Mouse (Mus musculus): Measurements from ENCODE around the gene Glis3. TPM values are rescaled to one million over a fixed set of nuclear protein-coding genes. Genes with fewer than 3 reads are reported as not detected.

Glis3 gene
- polyA plus RNA-seq, 1 experiment from 2014 or later, result 1.2 TPM

DNA sequence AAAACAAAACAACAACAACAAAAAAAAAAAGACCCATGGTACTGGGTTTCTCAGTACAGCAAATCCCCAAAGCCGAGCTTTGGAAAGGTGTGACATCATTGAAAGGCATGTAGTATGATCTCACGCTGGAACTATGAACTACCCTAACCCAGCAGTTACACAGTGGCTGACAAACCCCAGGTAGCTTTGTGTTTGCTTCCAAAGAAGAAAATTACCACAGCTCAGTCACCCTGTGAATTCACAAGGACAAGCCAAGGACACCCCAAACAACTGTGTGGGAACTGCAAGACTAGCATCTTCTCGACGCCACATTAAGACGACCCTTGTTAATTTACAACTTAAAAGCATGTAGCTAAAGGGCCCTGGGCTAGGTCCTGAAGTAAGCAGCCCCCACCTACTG is 30.4 kb downstream of the Glis3 start:
- WGBS, result 64% methylated on average over 5 of the region's 5 CpGs
- Histone ChIP-seq H3K4me2 (replicated peaks) (no peak overlapping the region), H3K27me3 (no peaks in the 10 kb centered on the region), H3K4me3 (no peak overlapping the region), H3K36me3 (no peaks in the 10 kb centered on the region), H3K9me3 (no peaks in the 10 kb centered on the region), H3K4me1 (no peaks in the 10 kb centered on the region), H3K27ac (replicated peaks) (no peak overlapping the region), H3K9ac (replicated peaks) (no peak overlapping the region)
- ATAC-seq (replicated peaks), result no peak

DNA sequence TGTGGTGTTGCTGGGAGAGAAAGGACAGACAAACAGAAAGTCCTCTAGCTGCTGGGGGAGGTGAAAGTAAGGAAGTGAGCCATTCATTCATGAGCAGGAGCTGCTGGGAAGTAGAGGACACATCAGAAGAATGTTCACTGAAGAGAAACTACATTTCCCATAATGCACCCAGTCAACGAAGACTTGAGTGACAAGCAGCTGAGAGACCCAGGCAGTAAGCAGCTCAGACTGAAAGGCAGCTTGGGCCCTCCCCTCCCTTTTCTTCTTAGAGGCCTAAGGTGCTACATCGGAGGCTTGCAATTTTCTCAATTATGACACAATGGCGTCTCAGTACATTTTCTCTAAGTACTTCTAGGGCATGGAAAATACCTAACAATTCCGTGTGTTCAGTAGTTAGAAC is 31.0 kb downstream of the Glis3 start:
- Histone ChIP-seq H3K27ac (replicated peaks) (no peak overlapping the region), H3K4me3 (no peak overlapping the region), H3K9me3 (no peaks in the 10 kb centered on the region), H3K4me1 (no peaks in the 10 kb centered on the region), H3K36me3 (no peaks in the 10 kb centered on the region), H3K27me3 (no peaks in the 10 kb centered on the region), H3K4me2 (replicated peaks) (no peak overlapping the region), H3K9ac (replicated peaks) (no peak overlapping the region)
- ATAC-seq (replicated peaks), result peak; percentile 84
- WGBS, result 42% methylated on average over 4 of the region's 4 CpGs

- Histone ChIP-seq H3K4me1 (no peaks in the 10 kb centered on the region), H3K9ac (replicated peaks) (no peak overlapping the region), H3K27me3 (no peaks in the 10 kb centered on the region), H3K36me3 (no peaks in the 10 kb centered on the region), H3K4me3 (no peak overlapping the region), H3K27ac (replicated peaks) (no peak overlapping the region), H3K4me2 (replicated peaks) (no peak overlapping the region), H3K9me3 (no peaks in the 10 kb centered on the region)
- WGBS, result 73% methylated on average over 6 of the region's 6 CpGs
- ATAC-seq (replicated peaks), result no peak
Measured at GRCm38 (mm10) chr19:28647424-28647823, 32.5 kb downstream of the Glis3 start.

GRCm38 (mm10) chr19:28646286-28646685 is 33.6 kb downstream of the Glis3 start:
- Histone ChIP-seq H3K9me3 (no peaks in the 10 kb centered on the region), H3K36me3 (no peaks in the 10 kb centered on the region), H3K9ac (replicated peaks) (no peak overlapping the region), H3K4me2 (replicated peaks) (no peak overlapping the region), H3K4me3 (no peak overlapping the region), H3K27me3 (no peaks in the 10 kb centered on the region), H3K27ac (replicated peaks) (no peak overlapping the region), H3K4me1 (no peaks in the 10 kb centered on the region)
- ATAC-seq (replicated peaks), result no peak
- WGBS, result 71% methylated on average over 4 of the region's 4 CpGs

DNA sequence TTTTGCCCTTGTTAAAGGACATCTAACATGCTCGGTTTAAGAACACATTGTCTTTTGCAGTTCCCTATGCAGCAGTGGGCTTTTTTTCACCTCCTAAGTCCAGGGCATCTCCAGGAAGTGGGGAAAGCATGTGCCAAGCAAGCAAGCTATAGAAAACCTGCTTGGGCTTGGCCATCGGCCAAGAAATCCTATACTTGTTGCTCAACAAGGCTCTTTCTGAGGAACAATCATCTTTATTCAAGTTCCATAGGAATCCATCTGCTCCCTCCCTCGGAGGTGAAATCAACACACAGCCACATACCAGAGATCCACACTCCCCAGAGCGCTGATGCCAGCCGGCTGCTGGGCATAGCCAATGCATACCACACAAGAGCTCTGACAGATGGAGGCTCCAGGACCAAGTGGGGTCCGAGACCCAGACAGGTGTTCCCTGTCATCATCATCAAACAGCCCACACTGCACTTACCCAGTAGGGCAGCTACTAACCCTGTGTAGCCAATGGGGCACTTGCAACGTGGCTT is 39.0 kb downstream of the Glis3 start:
- no peaks in the 10 kb centered on the region for H3K36me3 ChIP-seq
- no peak overlapping the region for H3K4me2 ChIP-seq (replicated peaks)
- no peak for ATAC-seq (replicated peaks)
- peaks cover 7% of the 10 kb centered on the region for H3K4me1 ChIP-seq
- no peak overlapping the region for H3K27ac ChIP-seq (replicated peaks)
- no peaks in the 10 kb centered on the region for H3K9me3 ChIP-seq
- H3K27me3 ChIP-seq, result no peaks in the 10 kb centered on the region
- WGBS, result 34% methylated on average over 7 of the region's 7 CpGs
- H3K4me3 ChIP-seq, result no peak overlapping the region
- H3K9ac ChIP-seq (replicated peaks), result no peak overlapping the region

- ATAC-seq (replicated peaks), result peak; percentile 60; the same call in 1 of the 2 replicates
- Histone ChIP-seq H3K4me2 (replicated peaks) (no peak overlapping the region), H3K27ac (replicated peaks) (no peak overlapping the region), H3K4me3 (no peak overlapping the region), H3K36me3 (no peaks in the 10 kb centered on the region), H3K27me3 (no peaks in the 10 kb centered on the region), H3K9ac (replicated peaks) (no peak overlapping the region), H3K4me1 (peaks cover 10% of the 10 kb centered on the region), H3K9me3 (no peaks in the 10 kb centered on the region)
- WGBS, result 7% methylated on average over 7 of the region's 8 CpGs
Measured at GRCm38 (mm10) chr19:28635991-28636553, 43.8 kb downstream of the Glis3 start.

GRCm38 (mm10) chr19:28634986-28635385 is 44.9 kb downstream of the Glis3 start:
- no peak overlapping the region for H3K9ac ChIP-seq (replicated peaks)
- peaks cover 9% of the 10 kb centered on the region for H3K4me1 ChIP-seq
- no peaks in the 10 kb centered on the region for H3K9me3 ChIP-seq
- H3K27ac ChIP-seq (replicated peaks), result no peak overlapping the region
- H3K36me3 ChIP-seq, result no peaks in the 10 kb centered on the region
- 92% methylated on average over 3 of the region's 3 CpGs for WGBS
- ATAC-seq (replicated peaks), result no peak
- H3K4me3 ChIP-seq, result no peak overlapping the region
- H3K27me3 ChIP-seq, result no peaks in the 10 kb centered on the region
- H3K4me2 ChIP-seq (replicated peaks), result no peak overlapping the region

- no peak overlapping the region for H3K4me3 ChIP-seq
- no peak overlapping the region for H3K4me2 ChIP-seq (replicated peaks)
- peak; percentile 53 for ATAC-seq (replicated peaks)
- no peaks in the 10 kb centered on the region for H3K36me3 ChIP-seq
- no peaks in the 10 kb centered on the region for H3K9me3 ChIP-seq
- no peak overlapping the region for H3K9ac ChIP-seq (replicated peaks)
- no peaks in the 10 kb centered on the region for H3K27me3 ChIP-seq
- H3K4me1 ChIP-seq, result no peaks in the 10 kb centered on the region
- H3K27ac ChIP-seq (replicated peaks), result no peak overlapping the region
- WGBS, result 50% methylated on average over 8 of the region's 8 CpGs
Measured at GRCm38 (mm10) chr19:28628416-28628815, 51.5 kb downstream of the Glis3 start.

- no peaks in the 10 kb centered on the region for H3K27me3 ChIP-seq
- no peak overlapping the region for H3K4me3 ChIP-seq
- 84% methylated on average over 5 of the region's 5 CpGs for WGBS
- H3K4me2 ChIP-seq (replicated peaks), result no peak overlapping the region
- no peaks in the 10 kb centered on the region for H3K4me1 ChIP-seq
- no peak overlapping the region for H3K9ac ChIP-seq (replicated peaks)
- no peak for ATAC-seq (replicated peaks)
- no peaks in the 10 kb centered on the region for H3K9me3 ChIP-seq
- no peaks in the 10 kb centered on the region for H3K36me3 ChIP-seq
- no peak overlapping the region for H3K27ac ChIP-seq (replicated peaks)
Measured at GRCm38 (mm10) chr19:28626189-28626588, 53.7 kb downstream of the Glis3 start.

GRCm38 (mm10) chr19:28624571-28624970 is 55.3 kb downstream of the Glis3 start:
- Histone ChIP-seq H3K27me3 (no peaks in the 10 kb centered on the region), H3K4me2 (replicated peaks) (no peak overlapping the region), H3K4me3 (no peak overlapping the region), H3K4me1 (no peaks in the 10 kb centered on the region), H3K9ac (replicated peaks) (no peak overlapping the region), H3K36me3 (no peaks in the 10 kb centered on the region), H3K9me3 (no peaks in the 10 kb centered on the region), H3K27ac (replicated peaks) (no peak overlapping the region)
- ATAC-seq (replicated peaks), result no peak
- 79% methylated on average over 1 of the region's 1 CpGs for WGBS

- H3K36me3 ChIP-seq, result no peaks in the 10 kb centered on the region
- no peak overlapping the region for H3K4me2 ChIP-seq (replicated peaks)
- no peak overlapping the region for H3K4me3 ChIP-seq
- WGBS, result 84% methylated on average over 10 of the region's 10 CpGs
- H3K4me1 ChIP-seq, result no peaks in the 10 kb centered on the region
- ATAC-seq (replicated peaks), result no peak
- no peak overlapping the region for H3K27ac ChIP-seq (replicated peaks)
- H3K9ac ChIP-seq (replicated peaks), result no peak overlapping the region
- H3K27me3 ChIP-seq, result no peaks in the 10 kb centered on the region
- H3K9me3 ChIP-seq, result no peaks in the 10 kb centered on the region
Measured at GRCm38 (mm10) chr19:28623726-28624125, 56.2 kb downstream of the Glis3 start.

DNA sequence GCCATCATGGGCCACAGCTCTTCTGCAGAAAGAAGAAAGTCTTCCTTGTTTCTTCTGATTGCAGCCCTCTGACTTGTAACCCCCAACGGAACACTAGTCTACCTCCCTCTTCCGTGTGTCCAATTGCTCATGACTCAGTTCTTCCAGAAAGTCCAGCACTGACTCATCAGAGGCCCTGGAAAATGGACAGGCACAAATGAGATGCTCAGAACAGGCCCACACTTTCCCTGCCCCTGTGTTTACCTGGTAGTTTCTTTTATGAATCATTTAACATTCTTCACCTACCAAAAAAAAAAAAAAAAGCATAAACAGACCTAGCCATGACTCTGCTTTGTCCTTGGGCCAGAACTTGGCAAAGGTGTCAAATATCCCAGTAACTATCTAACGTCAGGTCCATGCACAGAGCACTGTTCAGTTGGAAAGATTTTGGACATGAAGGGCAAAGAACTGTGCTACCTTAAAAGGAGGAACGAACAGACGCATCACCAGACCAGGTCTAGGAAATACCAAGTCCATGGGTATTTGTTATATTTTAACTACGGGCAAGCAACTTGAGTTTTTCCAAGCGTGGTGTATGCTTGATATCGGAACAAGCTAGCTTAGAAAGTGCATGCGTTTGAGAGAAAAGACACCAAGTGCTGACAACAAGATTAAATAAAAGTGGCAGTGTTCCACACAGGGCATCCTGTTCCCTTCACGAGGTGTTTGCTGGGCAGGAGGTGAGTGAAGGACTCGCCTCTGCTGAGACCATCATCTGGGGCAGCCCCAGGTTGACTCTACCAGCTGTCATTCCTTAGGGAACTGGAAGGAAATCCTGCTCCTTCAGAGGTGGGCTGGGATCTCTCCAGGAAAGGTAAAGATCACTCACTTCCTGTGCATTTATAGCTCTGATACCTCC is 58.0 kb downstream of the Glis3 start:
- Histone ChIP-seq H3K9me3 (no peaks in the 10 kb centered on the region), H3K4me1 (no peaks in the 10 kb centered on the region), H3K9ac (replicated peaks) (no peak overlapping the region), H3K4me2 (replicated peaks) (no peak overlapping the region), H3K36me3 (no peaks in the 10 kb centered on the region), H3K27ac (replicated peaks) (no peak overlapping the region), H3K4me3 (no peak overlapping the region), H3K27me3 (no peaks in the 10 kb centered on the region)
- ATAC-seq (replicated peaks), result no peak
- 93% methylated on average over 11 of the region's 11 CpGs for WGBS

Measured in forebrain, embryonic 15.5 days (tissue).